Mouse (Mus musculus) yolk sac, embryonic 10.5 days (tissue): ENCODE results near the gene Ngfr.

Source experiments
- DNase-seq: peaks from one replicate; pipeline ENCODE4 v3.0.0-alpha.2; 2017; ENCODE audit warnings: low spot score

Ngfr gene

GRCm38 (mm10) chr11:95594686-95595212, 7.2 kb upstream of the Ngfr start:
- DNase-seq: no peak

GRCm38 (mm10) chr11:95593501-95593900, 6.0 kb upstream of the Ngfr start:
- DNase-seq: no peak

DNA sequence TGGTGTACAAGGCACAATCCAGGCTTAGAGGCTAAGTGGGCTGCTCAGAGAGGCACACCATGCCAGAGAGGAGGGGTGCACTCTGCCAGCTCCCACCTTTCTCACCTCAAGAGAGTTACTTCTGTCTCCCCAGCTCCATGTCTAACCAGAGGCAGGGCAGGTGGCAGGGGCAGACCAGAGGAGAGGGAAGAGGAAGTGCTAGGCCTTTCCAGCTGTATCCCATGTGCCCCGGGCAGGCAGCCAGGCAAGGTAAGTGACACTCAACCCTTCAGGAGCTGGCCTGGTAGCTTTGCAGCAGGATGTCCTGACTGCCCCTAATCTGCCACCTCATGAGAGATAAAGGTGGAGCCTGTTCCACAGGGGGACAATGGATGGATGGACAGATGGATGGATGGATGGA, 5.2 kb upstream of the Ngfr start:
- no peak for DNase-seq

- DNase-seq: no peak
Measured at GRCm38 (mm10) chr11:95589195-95589594, 1.7 kb upstream of the Ngfr start.

- DNase-seq: no peak
Measured at GRCm38 (mm10) chr11:95586751-95587422, 648 bp downstream of the Ngfr start.

- DNase-seq: peak; percentile 70
Measured at GRCm38 (mm10) chr11:95586184-95586583, 1.4 kb downstream of the Ngfr start.

GRCm38 (mm10) chr11:95585684-95586083, 1.9 kb downstream of the Ngfr start:
- DNase-seq: no peak

DNA sequence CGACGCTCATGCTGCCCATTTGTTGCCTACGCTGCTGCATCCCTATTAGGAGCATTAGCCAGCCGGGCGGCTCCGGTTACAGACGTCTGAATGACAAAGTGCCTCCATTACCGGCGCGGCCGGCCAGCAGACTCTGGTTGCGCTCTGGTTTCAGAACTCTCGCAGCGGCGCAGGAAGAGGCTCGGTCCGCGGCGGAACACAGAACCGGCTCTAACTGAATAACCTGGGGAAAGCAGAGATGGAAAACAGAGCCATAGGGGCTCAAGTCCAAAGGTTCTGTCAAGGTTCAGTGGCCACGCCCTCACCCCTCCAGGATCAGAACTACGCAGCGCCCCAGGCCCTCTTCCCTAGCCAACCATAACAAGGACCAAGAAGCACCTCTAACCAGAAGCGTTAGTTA, 2.3 kb downstream of the Ngfr start:
- DNase-seq: no peak

- DNase-seq: no peak
Measured at GRCm38 (mm10) chr11:95584651-95585050, 2.9 kb downstream of the Ngfr start.

GRCm38 (mm10) chr11:95583396-95583795, 4.1 kb downstream of the Ngfr start:
- DNase-seq: no peak

- DNase-seq: no peak
Measured at GRCm38 (mm10) chr11:95582193-95582592, 5.3 kb downstream of the Ngfr start.

DNA sequence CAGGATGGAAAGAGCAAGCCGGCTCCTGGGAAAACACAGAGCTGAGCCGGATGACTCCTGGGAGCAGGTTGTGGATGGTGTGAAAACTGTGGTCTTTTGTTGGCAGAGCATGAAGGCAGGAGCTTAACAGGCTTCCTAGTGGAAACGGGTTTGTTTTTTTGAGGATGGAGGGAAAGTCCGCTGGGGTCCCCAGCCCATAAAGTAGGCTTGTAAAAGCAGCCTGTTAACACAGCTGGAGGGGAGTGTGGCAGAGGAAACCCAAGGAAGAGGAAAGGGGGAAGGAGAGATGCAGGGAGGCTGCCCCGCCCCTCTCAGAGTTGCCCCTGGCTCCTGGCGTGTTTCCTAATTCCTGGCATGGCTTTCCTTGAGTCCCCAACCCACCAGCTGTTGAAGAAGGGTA, 8.1 kb downstream of the Ngfr start:
- no peak for DNase-seq

DNA sequence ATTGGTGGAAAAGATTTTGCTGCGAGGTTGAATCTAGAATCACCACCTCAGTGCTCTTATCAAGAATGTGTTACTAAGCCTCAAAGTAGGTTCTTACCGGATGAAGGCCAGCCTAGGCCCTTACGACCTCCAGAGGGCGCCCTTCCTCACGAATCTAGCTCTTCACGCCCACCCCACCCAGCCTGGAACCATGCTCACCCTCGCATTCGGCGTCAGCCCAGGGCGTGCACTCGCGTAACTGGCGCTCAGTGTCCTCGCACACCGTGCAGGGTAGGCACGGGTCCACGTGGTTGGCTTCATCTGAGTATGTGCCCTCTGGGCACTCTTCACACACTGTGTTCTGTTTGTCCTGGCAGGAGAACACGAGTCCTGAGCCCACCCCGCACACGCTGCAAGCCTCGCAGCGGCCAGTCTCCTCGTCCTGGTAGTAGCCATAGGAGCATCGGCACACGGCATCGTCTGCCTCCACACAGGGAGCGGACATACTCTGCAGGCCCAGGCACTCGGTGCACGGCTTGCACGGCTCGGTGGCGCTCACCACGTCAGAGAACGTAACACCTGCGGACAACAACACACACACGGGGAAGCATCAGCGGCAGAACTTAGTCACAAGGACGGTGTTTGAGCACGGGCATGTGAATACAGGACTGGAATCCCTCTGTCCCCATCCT, 9.6 kb downstream of the Ngfr start:
- no peak for DNase-seq

GRCm38 (mm10) chr11:95576299-95576698, 11.2 kb downstream of the Ngfr start:
- DNase-seq: no peak

GRCm38 (mm10) chr11:95575791-95576190, 11.7 kb downstream of the Ngfr start:
- DNase-seq: no peak

DNA sequence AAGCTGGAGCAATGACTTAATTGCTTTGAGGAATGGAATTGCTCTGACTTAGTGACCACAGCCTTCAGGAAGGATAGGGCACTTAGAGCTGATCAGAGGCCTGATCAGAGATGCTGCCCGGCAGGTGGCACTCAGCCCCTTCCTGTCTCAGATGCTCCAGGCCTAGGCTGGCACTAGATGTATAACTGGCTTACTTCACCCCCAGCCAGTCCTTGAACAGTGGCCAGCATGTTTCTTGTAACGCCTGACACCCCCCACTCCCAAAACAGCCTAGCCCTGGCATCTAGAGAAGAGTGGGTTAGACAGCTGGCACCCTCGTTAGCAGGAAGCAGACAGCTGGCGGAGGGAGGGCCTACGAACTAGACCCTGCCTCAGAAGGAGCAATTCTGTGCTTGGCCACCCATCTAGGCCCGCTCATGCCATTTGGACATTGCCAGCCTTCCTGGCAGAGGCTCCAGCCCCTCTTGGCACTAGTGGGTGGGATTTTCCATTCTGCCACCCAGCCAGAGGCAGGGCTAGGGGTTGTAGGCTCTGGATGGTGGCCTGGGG, 12.7 kb downstream of the Ngfr start:
- DNase-seq: no peak

GRCm38 (mm10) chr11:95572227-95572626, 15.3 kb downstream of the Ngfr start:
- no peak for DNase-seq

- DNase-seq: no peak
Measured at GRCm38 (mm10) chr11:95571755-95572154, 15.8 kb downstream of the Ngfr start.

DNA sequence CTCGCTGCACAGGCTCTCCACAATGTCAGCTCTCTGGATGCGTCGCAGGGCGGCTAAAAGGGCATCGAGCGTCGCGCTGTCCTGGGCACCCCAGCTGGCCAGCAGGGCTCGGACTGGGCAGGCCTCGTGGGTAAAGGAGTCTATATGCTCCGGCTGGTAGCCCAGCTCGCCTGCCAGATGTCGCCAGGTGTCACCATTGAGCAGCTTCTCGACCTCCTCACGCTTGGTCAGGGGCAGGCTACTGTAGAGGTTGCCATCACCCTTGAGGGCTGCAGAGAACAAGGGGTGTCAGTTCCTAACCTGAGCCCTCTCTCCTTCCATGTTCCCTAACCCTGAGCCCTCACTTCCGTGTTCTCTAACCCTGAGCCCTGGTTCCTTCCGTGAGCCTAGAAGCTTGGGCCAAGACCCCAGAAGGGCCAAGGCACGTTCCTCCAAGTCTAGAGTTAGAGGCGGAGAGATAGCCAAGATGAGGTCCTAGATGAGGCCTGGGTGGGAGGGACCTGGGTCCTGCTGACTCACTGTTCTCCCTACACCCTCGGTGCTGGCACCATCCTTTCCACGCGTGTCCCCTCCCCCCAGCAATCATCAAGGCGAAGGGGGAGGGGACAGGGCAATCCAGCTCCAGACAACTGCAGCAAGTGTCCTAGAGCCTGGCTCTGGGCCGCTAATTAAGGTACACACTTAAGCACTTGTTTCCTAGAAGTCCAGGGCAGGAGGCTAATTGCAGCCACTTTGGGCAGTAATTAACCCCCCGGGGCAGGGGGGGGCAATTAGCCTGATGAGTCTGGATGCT, 16.5 kb downstream of the Ngfr start:
- DNase-seq: no peak

DNA sequence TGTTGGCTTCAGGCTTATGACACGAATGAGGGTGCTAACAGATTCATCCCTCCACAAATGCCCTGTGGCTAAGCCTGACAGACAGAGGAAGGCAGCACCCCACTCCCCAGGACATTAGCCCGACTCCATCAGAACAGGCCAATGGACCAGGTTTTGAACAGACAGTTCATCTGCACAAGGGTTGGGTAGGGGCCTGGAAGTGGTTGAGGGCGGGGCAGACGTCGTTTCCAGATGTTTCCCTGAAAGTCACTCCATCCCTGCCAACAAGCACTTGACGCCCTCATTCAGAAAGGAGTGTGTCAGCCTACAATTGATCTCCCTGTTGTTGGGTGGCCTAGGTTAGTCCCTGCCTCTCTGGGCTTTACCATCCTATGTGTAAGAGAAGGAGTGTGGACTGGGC, 17.6 kb downstream of the Ngfr start:
- no peak for DNase-seq

- no peak for DNase-seq
Measured at GRCm38 (mm10) chr11:95567936-95568715, 19.4 kb downstream of the Ngfr start.

- DNase-seq: no peak
Measured at GRCm38 (mm10) chr11:95567366-95567765, 20.2 kb downstream of the Ngfr start.
